Mouse (Mus musculus): ENCODE data around the gene Fam69a.
"Not testable (repeated sequence)": the region's sequence is repeated elsewhere in the genome, so short reads cannot be mapped to it uniquely, and the experiment has no call there.

Fam69a gene

DNA sequence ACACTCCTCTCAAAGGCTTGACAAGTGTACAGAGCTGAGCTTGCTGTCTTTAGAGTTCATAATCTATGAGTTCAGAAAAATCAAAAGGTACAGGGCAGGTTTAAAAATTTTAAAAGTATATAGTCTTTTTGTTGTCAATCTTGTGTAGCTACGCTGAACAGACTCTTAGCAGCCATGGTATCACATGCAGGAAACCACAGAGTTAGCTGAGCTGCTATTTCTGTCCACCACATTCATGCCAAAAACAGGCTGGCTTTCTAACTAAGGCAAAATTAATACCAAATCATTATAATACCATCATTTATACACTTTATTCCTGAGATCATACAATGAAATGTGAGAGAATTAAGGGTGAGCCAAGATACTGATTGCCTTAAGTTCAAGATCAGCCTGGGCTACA lies 40.4 kb downstream of the Fam69a start:
- no peak for DNase-seq (ENCODE audit: low read depth)

DNA sequence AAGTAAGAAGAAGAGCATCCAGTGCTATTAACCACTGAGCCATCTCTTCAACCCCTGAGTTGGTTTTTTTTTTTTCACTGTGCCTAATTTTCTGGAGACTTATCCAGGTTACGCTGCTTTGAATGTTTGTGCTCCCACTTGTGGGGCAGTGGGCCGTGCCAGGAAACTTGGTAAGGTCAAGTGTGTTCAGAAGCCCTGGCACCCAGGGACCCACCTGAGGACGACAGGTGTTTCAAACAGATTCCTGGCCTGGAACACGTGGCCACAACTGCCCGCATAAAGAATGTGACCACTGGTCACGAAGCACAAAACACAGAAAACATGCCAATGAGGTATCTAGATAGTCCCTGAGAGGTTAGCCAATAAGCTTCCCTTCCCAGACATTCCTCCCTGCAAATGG lies 43.4 kb downstream of the Fam69a start:
- no peak for DNase-seq (ENCODE audit: low read depth)

DNA sequence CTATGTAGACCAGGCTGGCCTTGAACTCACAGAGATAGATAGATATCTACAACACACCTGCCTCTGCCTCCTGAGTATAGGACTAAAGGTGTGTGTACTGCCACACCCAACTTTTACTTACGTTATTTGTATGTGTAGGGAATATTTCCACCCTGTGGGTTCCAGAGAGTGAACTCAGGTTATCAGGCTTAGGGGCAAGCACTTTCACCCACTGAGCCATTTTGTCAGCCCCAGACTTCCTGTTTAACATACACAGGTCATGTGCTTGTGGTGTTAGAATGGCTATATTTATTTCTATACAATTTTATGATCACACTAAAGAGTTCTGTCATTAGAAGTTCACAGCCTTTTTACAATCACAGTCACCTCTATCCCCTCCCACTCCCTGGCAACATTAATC lies 43.9 kb downstream of the Fam69a start:
- no peak for DNase-seq (ENCODE audit: low read depth)

DNA sequence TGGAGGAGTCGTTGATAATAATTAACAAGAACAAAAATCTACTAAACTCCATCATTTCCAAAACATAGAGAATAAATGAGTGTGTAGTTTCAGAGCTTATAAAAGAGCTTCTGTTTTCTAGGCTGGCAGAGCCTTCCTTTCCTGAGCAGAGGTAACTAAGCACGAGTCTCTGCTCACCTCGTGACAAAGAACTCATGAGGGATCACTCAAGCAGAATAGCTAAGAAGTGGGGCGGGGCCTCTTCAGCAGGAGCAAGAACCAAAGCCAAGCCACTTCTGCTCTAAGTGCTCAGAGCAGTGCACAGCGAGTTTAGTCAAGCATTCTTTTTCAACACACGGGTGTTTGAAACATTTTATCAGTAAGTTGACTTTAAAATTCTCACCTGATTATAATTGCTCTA lies 45.7 kb downstream of the Fam69a start:
- DNase-seq (ENCODE audit: low read depth), result no peak

DNA sequence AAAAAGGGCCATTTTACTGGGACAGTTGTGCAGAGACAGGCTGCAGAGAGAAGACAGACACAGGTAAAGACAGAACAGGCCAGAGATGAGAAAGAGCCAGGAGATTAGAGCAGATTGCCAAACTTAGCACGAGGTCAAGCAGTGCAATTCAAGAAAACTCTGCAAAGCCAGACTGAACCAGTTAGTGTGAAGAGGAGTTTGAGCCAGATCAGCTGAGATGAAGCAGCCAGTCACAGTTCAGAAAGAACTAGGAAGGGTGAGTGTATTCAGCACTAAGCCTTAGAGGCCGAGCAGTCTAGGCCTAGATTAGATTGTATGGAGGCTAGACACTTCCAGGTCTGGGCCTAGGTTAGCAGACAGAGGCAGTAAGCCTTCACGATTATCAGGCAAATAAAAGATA lies 47.2 kb downstream of the Fam69a start:
- no peak for DNase-seq (ENCODE audit: low read depth)

DNA sequence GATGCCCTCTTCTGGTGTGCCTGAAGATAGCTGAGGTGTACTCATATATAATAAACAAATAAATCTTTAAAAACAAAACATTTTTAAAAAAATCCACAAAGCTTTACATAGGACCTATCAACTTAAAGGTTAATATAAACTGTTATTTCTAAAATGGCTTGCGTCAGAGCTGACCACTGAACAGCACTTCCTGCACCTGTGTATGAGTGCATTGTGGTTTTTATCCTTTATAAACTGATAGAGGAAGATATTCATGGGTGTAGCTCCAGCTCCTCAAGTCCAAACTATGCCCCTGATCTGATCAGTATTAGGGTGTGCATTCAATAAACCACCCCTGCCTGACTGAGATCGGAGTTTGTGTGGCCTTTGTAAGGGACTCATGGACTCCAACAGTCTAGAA lies 48.0 kb downstream of the Fam69a start:
- DNase-seq (ENCODE audit: low read depth), result no peak

DNA sequence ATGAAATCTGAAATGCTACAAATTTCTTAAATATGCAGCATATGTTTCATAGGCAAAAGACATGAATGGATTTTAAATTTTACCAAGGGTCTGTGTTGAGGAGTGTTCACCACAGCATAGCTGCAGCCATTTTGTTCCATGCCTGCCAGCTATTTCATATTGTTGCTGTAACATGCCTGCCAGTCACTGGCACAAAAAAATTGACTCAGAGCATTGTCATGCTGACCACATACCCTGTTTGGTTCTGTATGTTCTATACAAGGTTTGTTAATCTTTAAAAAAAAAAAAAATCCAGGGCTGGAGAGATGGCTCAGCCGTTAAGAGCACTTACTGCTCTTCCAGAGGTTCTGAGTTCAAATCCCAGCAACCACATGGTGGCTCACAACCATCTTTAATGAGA lies 48.4 kb downstream of the Fam69a start:
- not testable (repeated sequence) for DNase-seq (ENCODE audit: low read depth)

DNA sequence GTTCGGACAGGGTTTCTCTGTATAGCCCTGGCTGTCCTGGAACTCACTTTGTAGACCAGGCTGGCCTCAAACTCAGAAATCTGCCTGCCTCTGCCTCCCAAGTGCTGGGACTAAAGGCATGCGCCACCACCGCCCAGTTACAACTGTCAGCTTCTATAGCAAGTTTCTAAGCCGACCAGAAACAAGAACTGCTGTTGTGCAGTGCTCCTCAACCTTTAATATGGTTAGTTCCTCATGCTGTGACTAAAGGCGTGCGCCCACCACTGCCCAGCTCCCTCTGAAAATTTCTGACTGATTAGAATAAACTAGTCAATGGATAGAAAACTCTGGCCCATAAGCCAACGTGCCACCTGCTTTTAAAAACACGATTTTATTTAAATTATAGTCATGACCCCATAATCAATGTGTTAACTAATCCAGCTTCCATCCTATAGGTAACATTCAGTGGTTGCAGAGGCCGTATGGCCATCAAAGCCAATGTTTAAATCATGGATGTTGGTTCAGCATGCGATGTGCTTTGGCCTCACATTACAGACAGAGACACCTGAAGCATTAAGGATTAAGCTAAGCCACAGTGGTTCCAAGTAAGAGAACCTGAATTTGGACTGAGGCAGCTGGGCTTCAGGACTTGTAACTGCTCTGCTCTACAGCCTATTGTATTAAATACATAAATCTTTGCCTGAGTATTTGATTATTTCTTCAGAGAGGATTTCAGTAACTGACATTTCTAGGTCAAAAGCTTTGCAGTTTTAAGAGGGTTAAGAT lies 50.1 kb downstream of the Fam69a start:
- DNase-seq (ENCODE audit: low read depth), result no peak

DNA sequence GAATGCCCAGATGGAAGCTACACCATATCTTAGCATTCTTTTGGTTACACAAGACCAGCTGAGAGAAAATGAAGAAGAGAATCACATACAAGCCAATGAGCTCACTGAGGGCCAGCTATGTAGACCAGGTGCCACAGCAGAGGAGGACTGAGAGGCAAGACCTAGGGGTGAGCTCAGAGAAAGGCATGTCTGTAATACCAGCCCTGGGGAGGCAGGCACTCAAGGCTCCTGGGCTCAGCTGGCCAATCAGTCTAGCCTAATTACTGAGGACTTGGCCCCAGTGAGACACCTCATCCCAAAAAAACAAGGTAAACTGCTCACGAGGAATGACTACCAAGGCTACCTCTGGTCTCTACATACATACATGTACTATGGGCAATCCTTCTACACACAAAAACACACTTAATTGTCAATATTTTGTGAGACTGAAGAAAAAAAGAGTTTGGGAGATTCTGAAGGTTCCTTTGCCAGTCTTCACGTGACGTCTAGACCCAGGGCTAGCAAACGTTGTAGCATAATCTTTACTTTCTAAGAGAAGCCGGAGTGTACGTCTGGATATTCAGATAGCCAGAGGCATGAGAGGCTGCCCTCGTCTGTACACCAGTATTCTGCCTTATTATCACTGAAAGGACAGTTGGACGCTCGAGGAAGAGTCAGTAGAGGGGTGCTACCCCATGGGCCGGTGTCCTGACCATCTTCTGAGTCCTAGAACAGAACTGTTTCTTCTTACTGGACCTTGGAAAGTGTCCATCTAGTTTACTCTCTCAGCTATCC lies 51.9 kb downstream of the Fam69a start:
- no peak for DNase-seq (ENCODE audit: low read depth)

DNA sequence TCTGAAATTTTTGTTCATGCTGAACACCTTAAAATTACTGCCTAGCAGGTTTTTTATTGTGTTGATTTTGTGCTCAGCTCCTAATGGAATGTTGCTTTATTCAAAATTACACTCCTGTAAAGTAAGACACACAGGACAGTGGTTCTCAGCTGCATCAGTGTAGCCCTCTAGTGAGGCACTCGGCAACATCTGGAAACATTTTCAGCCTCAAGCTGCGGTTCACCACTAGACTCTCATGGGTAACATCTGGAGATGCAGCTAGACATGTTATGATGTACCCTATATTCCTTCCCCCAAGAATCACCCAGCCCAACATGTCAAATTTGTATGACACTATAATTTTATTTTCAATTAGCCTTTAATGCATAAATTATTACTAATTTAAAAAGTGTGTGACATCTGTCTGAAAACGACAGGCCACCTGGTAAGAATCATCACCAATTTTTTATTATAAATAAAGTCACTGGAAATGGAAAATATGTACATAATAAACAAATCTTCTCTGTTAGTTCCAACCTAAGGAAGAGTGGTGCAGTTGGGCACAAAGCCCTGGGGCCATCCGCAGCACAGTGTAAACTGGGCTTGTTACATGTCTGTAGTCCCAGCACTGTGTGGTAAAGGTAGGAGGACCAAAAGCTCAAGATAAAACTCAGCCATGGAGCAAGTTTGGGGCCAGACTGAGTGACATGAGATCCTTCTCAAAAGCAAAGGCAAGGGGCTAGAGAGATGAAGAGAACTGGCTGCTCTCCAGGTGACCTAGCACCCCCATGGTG lies 53.5 kb downstream of the Fam69a start:
- DNase-seq (ENCODE audit: low read depth), result no peak

DNA sequence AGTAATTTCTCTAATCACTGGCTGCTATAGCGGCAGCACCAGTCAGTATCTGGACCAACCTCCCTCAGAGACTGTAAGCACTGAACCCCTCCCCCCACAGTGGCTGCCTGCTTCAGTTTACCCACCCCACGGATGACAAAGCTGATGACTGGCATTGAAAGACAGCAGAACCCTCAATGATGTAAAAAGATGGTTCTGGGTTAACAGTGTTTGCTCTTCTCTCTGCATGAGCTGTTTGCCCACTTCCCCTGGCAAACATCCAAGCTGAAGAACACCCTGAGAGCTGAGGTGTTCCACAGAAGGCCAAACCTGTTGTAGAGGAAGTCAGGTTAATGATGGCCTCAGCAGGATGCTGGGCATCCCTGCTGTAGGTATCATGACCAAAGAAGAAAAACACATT lies 54.3 kb downstream of the Fam69a start:
- no peak for DNase-seq (ENCODE audit: low read depth)

DNA sequence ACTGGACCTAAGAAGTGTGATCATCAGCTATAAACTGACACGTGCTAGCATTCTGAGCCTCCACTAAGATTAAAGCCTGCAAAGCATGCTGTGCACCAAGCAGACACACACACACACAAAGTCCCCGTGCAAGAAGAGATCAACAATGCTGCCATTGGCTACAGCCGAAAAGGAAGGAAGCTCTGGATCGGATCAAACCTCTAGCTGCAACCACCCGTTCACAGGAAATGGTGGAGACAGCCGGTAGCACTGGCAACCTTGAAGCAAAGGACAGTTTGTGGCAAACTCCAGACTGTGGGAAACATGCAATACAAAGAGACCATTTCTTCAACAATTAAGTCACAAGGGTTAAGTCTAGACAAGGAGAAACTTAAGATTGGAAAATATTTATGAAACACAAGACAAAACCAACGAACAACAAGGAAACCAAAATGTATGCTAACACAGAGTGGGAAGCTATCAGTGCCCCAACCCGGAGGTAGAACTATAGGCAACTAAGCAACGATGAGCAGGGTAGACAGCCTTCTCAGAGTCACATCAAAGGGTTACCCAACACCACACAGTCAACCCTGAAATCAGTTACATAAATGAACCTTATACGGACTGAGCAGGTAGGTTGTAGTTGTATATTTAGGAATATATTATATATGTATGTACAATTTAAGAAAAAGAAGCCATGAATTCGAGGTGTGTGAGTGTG lies 60.2 kb downstream of the Fam69a start:
- no peak for DNase-seq (ENCODE audit: low read depth)

DNA sequence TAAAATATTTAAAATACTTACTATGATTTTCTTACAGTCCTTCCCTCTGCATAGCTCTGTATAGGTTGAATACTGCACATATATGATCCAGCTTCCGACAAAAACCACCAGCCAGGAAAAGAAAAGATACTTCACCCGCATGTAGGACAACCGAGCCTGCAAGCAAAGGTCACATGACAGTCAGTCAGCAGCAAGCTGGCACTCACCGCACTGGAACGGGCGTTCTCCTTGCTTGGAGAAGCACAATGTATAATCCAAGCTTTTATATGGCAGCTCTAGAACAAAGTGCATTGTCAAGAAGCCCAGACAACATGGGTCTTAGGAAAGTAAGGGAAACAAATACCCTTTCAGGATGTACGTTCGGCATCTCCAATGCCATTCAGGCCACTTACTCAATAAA lies 62.3 kb downstream of the Fam69a start:
- no peak for DNase-seq (ENCODE audit: low read depth)

DNA sequence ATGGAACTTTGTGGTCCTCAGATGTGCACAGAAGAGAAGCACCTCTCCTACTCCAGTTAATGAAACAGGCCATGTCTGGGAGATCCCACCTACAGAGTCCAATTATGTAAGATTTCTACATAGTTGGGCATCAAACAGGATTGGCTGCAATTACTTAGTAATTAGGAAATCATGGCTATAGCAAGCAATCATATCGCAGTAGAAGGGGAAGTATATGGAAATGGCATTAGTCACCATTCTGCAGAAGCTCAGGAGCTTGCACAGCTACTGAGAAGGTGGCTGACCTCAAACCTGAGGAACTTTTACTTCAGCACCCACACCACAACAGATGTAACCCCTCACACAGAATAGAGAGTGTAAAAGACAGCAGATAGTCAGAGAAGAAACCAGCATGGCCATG lies 64.0 kb downstream of the Fam69a start:
- no peak for DNase-seq (ENCODE audit: low read depth)

DNA sequence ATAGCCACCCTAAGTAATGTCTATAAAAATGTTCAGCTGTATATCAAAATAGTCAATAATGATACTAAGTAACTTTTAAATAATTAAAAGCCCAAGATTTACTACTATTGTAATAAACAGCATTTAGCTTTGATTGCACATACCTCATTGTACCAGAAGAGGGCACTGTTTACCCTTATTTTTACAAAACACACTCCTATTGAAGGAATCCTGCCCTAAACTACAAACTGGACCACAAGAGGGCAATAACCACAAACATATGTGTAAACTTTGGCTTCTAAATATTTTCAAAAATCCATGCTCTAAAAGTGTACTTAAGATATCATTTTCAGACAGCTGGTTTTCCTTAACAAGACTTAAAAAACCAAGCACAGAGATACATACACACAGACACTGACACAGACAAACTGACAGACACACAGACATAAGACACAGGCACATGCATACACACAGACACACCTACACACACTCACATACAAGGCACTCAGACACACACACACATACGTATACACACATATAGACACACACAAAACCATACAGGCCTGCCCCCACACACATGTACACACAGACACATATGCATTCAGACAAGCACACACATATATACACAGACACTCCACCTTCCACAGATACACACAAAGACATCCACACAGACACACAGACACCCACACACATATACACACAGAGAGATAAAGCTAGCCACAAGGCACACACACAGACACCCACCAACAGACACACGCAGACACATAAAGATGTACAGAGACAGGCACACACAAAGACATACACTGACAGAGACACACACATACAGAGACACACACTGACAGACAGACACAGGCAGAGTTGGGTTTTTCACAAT lies 65.3 kb downstream of the Fam69a start:
- DNase-seq (ENCODE audit: low read depth), result peak; percentile 75

DNA sequence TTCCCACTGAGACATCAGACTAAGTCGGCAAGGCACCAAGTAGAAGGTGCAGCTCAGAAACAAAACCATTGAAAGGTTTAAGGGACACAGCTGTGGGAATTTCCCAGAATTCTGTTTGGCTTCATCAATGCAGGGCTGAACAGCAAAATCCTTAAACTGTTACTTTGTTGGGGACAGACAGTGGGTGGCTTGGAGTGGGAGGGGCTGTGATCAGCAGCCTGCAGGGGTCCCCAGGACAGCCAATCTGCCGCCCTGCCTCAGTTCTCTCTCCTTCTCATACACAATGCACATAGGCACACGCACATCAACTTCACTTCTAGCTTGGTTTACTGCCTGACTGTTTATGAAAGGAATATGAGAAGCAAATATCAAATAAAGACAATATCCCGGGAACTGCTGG lies 71.6 kb downstream of the Fam69a start:
- no peak for DNase-seq (ENCODE audit: low read depth)

DNA sequence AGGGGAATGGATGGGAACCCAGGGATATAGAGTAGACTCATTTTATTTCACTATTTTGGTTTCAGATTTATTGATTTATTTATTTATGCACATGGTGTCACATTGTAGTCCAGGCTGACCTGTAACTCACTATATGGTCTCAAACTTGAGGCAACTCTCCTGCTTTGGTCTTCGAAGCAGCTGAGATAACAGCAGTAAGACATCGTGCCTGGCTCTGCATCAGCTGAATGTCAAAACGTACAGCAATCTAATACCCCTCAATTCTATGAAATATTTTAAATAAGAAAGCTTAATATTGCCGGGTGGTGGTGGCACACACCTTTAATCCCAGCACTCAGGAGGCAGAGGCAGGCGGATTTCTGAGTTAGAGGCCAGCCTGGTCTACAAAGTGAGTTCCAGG lies 75.9 kb downstream of the Fam69a start:
- no peak for DNase-seq (ENCODE audit: low read depth)

DNA sequence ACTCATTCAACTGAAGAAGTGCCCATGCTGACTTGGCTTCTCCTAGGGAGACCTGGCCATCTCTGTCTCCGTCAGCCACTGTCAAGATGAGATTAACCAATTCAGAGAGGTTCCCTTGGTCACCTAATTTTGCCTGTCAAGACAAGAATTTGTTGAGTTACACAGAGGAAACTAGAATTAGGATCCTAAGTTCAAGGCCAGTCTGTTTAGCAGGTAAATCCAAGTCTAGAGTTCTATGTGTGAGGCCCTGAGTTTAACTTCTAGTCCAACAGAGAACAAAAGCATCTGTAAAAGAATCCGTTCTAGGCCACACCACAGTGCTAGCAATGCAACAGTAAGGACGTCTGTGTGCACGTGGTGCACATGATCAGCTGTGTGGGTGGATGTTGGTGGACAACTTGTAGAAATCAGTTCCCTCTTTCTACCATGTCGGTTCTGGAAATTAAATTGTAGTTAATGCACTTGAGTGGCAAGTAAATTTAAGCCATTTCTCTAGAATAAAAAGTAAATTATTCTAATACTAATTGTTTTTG lies 76.7 kb downstream of the Fam69a start:
- DNase-seq (ENCODE audit: low read depth), result no peak

DNA sequence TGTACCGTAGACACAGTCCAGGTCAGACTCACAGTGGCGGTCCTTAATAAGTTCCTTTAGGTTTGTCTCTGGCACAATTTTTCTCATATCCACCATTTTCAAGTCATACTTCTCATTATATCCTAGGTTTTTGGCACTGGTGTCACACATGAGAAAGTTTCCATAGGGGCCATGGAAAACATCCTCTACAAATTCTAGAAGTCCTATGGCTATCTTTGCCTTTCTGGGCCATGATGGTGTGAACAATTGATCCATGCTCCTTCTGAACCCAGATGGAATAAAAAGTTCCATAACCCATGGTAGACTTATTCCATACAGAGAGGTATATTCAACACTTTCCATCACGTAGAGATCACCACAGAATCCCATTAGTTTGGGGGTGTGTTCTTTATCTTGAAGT lies 77.2 kb downstream of the Fam69a start:
- no peak for DNase-seq (ENCODE audit: low read depth)

DNA sequence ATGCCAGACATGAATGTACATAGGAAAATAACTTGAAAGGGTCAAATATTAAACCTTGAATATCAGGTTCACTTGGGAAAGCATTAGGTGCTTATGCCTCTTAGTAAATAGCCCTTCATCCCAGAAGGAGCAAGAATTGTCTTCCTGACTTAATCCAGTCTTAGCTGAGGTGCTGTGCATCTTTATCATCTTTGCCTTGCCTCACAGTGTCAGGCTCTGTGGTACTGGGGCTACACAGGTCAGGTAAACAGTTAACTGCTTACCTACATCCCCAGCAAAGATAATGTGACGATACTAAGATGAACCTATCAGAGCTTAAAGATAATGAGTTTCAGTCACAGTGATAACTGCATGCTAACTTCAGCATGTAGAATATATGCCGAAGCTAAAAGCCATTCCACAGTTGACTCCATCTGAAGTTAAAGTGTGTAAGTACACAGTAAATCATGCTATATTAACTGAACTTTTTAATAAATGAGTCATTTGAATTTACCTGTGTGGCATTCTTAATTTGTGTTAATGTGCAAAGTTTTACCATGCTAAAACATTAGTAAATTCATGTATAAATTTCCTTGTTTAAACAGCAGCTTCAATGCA lies 78.3 kb downstream of the Fam69a start:
- DNase-seq (ENCODE audit: low read depth), result no peak

DNA sequence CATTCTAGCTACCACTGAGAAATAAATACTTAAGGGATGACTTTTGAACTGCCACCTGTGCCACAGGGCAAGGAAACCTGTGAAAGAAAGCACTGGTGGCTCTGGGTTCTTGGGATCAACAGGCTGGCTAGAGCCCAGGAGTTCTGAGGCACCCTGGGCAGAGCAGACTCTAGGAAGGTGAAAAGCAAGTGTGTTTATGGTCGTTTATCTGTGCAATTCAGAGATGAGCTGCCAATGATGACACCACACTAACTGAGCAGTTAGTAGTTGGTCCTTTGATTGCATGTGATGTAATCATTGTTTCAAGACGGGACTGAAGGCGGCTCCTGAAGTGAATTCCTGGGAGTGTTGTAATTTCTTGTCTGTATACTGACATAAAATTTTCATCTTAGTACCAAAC lies 82.6 kb downstream of the Fam69a start:
- no peak for DNase-seq (ENCODE audit: low read depth)
